Mouse (Mus musculus) adrenal gland, adult 8-10 months (tissue): ENCODE data around the gene Slc15a4. TPM values are rescaled to one million over a fixed set of nuclear protein-coding genes. Genes with fewer than 3 reads are reported as not detected.

Source experiments
- DNase-seq: peaks from one replicate; pipeline ENCODE4 v3.0.0; 2022
- total RNA-seq, 4 experiments: library from RNA; stranded (reverse); gene quantifications; 2 replicates each; pipeline ENCODE4 v1.2.4; 2022

Gene Slc15a4
- 10 to 100 TPM; 16.9 to 20.0 (median 19.1) TPM for total RNA-seq

DNA sequence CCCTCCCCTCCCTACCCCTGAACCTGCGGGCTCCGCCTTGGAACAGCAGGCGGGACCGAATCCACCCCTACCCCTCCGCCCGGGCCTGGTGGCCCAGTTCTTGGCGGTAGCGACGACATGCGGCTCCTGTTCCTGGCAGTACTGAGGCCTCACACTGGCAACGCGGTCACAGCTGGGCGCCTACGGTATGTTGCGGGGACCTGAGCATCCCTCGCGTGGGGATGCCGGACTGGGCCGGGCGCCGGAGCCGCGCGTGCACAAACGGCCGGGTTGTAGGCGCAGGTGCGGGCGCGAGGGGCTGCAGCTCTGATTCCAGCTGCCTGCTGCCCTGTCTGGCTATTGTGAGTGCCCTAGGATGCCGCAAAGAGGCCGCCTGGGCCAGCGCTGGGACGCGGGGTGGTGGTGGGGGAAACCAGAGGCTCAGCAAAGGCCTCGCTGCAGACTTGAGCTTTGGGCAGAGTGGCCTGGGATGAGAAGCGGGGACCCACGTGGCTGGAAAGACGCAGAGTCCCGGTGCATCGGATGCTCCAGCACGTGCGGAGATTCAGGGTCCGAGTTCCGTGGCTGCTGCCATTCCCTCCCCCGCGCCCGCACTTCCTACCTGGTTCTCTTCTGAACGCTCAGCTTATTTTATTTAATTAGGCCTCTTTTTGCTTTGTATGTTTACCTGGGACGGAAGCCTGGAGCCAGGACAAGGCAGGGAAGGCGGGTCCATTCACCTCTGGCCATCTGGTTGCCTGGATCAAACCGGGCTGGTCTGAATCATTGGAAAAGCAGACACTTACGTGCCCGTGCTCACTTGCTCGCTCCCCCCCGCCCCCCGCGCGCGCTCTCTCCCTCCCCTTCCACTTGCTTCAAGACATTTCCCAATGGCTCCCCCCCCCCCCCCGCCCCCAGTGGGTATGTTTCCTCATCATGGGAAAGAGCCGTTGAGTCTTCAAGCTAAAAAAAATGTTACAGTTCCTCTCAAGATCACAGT lies at the start of gene Slc15a4, which contains the start of gene Glt1d1:
Gene Slc15a4 (minus strand): TSS at position 731 of the 979 bp plus-strand sequence.
Gene Glt1d1 (plus strand): TSS at position 96 of the 979 bp plus-strand sequence.
- no peak for DNase-seq

DNA sequence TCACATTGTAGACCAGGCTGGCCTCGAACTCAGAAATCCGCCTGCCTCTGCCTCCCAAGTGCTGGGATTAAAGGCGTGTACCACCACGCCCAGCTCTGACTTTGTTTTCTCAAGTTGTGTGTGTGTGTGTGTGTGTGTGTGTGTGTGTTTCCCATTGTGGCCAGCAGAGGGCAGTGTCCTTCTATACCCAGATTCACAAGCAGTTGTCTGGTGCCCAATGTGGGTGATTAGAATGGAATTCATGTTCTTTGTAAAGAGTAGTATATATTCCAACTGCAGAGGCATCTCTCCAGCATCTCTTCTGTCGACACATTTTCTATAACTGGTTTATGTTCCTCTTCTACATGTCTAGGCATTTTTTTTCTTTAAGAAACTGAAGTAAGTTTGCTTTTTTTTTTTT lies 45.8 kb upstream of the Slc15a4 start:
- DNase-seq: no peak

DNA sequence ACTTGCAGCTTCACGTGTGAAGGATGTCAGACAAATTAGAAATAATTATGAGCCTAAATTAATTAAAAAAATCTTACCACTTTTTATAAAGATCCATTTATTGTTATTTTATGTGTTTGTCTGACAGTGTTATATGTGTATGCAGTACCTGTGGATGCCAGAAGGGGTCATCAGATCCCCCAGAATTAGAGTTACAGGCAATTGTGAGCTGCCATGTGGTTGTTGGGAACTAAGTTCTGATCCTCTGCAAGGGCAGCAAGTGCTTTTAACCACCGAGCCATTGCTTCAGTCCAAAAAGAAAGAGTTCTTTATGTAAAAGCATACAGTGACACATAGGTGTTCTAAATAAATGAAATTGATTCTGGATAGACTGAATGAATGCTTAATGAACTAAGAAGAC lies 44.9 kb upstream of the Slc15a4 start:
- DNase-seq: no peak

DNA sequence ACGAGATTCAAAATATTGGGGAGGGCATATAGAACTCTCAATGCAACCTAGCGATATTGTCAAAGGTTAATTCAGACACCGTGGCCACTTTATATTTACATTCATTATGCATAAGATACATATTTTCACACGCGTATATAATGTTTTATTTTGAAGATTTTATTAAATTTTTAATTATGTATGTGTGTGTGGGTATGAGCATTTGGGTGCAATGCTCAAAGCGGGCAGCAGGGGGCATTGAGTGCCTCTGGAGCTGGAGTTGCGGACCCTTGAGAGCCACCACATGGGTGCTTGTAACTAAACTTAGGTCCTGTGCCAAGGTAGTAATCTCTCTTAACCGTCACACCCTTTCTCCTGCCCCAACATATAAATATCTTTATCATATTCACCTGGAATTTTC lies 41.2 kb upstream of the Slc15a4 start:
- DNase-seq: no peak

DNA sequence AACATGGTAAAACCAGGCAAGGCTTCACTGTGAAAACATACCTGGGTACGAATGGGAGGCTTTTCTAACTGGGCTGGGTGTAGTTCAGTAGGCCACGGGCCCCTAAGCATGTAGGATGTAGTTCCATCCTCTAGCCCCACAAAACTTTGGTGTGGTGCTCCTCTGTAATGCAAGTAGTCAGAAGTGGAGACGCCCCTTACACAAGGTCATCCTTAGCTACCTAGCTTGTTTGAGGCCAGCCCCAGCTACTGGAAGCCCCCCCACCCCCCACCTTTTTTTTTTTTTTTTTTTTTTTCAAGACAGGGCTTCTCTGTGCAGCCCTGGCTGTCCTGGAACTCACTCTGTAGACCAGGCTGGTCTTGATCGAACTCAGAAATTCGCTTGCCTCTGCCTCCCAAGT lies 28.3 kb upstream of the Slc15a4 start:
- no peak for DNase-seq

DNA sequence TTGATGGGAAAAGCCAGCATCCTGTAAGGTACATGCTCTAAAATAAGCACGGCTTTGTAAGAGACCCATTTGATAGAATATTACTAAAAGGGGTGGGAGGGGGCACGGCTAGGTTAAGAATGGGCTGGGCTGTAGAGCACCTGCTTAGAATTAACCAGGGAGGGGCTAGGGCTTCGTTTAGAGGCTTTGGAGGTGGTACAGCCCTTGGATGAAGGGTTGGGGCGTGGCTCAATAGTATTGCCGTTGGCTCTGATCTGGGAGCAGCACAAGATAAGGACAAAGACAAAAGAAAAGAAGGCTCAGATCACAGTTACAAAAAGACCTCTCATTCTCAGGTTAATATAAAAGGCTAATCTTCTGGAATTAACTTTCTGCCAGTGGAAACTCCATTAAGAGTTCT lies 27.6 kb upstream of the Slc15a4 start:
- DNase-seq: no peak

DNA sequence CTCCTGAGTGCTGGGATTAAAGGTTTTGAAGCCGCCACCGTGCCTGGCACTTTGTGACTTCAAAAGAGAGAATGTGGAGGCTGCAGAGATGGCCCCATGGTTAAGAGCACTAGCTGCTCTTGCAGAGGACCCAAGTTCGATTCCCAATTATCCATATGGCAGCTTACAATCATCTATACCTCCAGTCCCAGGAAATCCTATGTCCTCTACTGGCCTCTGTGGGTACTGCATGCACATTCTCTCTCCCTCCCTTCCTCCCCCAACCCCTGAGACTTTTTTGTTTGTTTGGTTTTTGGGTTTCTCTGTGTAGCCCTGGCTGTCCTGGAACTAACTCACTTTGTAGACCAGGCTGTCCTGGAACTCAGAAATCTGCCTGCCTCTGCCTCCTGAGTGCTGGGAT lies 26.6 kb upstream of the Slc15a4 start:
- no peak for DNase-seq

DNA sequence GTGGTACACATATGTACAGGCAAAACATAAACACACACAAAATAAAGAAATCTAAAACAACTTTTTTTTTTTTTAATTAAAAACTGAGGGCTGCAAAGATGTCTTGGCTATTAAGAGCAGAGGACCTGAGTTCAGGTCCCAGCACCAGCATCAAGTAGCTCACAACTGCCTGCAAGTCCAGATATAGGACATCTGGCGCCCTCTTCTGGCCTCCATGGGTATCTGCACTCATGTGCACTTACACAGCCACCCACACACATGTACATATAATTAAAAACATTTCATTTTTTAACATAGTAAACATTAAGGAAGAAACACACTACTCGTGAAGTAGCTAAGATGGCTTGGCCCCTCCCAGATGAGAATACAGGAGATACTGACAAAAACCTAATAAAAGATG lies 25.6 kb upstream of the Slc15a4 start:
- DNase-seq: no peak

DNA sequence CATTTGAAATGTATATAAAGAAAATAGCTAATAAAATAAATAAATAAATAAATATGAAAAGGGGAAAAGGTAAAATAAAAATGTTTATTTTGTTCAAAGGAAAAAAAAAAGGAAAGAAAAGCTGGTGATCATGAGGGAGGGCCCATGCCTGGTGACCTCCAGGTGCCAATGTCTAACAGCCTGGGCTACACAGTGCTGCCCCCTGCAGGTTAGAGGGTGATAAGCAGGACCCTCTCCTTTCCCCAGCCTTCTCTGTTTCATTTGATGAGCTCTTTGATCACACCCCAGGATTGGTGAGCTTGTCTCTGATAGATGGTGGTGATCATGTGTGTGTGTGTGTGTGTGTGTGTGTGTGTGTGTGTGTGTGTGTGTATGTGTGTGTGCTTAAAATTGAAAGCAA lies 16.4 kb upstream of the Slc15a4 start:
- no peak for DNase-seq

DNA sequence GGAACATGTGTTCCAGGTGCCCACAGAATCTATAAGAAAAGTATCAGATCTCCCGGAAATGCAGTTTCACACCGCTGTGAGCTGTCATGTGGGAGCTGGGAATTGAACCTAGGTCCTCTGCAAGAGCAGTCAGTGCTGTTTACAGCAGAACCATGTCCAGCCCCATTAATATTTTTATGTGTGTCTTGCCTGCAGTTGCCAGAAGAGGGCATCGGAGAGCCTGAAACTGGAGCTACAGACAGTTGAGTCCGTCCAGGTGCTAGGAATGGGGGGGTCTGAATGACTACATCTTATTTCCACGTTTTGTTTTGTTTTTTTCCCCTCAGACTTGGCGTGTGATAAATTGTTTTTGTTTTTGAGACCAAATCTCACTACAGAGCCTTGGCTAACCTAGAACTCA lies 15.3 kb upstream of the Slc15a4 start:
- no peak for DNase-seq

DNA sequence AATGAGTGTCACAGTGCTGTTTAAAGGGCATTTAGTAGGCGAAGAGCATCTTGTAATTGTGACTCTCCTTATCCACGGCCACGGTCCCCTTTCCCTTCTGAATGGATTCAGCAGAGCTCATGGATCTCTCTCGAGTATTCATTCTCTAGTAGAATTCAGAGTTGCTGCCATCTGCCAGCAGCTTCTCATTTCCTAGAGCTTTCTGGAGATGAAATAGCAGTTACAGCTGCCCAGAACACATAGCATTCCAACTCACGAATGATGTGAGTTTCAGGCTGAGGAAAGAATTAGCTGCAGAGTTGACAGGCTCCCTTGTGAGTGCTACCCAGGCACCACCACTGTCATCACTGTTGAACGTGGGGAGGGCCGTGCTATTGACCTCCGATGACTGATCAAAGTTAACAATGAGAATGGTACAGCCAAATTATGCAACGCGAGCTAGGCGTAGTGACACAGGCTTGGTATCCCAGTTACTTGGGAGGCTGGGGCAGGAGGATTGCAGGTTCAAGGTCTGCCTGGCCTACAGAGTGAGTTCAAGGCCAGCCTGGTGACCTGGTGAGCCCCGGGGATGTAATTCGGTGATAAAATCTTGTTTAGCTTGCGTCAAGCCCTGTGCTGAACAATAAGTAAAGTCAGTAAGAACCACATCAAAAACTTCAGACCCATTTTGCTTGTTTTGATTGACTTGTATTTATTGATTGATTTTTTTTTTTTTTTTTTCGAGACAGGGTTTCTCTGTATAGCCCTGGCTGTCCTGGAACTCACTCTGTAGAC lies 8.7 kb upstream of the Slc15a4 start:
- DNase-seq: no peak

DNA sequence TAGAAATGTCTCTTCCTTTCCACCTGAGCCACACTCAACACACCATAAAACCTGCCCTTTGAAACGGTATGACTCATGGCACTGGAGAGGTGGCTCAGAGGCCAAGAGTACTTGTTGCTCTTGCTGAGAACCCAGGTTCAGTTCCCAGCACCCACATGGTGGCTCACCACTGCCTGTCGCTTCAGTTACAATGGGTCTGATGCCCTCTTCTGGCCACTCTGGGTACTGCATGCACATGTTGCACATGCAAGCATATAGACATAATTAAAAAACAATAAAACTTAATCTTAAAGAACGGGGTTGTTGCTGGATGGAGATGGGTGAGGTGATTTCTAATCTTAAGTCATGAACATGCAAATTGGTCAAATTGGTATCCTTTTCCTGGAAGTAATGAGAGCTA lies 7.7 kb upstream of the Slc15a4 start:
- DNase-seq: no peak

DNA sequence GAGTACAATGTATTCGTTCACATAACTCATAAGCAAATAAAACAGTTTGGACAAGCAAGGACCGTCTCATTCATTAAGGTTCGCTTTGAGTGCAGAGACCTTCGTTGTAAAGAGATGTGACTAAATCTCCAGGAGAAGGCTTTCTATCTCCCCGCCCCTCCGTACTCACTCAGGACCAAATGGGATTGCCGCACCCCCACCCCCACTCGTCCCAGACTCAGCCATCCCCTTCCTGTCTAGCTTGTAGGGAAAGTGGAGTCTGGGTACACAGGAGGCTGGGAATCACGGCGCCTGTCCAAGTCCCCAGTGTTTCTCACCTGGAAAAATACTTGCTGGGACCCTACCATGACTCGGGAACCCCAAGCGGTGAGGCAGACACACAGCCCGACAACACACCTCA lies 6.9 kb upstream of the Slc15a4 start:
- DNase-seq: no peak

DNA sequence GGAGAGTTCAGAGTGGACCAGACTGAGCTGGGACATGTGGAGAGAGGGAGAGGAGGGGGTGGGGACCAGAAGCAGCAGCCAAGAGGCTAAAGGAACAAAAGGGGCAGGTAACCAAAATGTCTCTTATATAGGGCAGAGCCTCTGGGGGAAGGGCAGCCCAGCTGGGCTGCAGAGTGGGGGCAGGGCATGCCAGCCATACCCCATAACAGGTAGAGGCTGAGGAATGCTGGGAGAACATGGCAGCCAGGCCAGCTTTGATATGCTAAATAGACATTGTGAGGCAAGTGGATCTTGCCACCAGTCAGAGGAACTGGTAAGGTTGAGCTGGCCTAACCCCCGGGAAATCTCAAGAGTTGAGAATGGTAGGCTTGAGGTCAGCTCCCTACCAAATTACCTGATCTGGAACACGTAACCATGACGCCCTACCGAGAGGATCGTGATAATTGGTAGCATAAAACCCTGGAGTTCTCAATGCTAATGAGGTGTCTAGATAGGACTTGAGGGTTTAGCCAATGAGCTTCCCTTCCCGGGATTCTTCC lies 6.4 kb upstream of the Slc15a4 start:
- DNase-seq: no peak

DNA sequence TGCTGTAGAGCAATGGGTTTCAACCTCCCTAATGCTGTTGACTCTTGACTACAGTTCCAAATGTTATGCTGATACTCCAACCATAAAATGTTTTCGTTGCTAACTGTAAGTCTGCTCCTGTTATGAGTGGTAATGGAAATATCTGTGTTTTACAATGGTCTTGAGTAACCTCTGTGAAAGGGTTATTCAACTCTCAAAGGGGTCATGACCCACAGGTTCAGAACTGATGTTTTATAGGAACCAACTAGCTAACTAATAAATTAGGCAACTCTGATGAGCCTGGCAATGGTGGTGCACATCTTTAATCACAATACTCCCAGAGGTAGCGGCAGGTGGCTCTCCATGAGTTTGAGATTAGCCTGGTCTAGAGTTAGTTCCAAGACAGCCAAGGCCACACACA lies 5.5 kb upstream of the Slc15a4 start:
- DNase-seq: no peak

DNA sequence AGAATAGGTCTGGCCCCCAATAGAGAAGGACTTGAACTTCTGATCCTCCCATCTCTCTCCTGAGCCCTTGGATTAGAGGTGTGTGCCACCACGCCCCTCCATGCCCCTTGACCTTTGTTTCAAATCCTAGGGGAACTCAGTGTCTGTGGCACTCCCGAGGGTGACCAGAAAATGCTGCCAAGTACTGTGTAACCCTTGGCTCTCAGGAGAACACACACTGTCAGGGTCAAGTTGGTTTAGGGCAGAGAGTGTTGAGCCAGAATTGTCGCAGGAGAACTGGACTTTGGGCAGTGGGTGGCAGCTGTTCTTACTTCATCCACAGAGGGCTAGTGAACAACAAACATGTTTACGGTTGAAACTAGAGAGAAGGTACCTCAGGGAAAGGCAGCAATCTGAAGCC lies 4.9 kb upstream of the Slc15a4 start:
- no peak for DNase-seq

DNA sequence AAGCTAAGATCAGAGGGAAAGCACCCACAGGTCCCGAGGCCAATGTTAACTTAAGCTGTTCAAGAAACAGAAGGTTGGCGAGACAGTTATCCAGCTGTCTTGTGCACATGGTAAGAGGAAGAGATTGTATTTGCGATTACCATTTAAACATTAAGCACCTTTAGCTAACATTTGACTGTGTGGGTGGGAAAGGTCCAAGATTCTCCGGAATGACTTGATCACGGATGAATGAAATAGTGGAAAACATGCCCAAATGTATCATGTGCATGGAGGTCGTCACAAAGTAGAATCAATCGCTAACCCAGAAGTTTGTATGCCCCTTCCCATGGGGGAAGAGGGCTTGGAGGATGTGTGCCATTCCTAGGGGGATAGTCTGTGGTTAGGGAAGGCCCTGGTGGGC lies 969 bp upstream of the Slc15a4 start:
- DNase-seq: no peak

DNA sequence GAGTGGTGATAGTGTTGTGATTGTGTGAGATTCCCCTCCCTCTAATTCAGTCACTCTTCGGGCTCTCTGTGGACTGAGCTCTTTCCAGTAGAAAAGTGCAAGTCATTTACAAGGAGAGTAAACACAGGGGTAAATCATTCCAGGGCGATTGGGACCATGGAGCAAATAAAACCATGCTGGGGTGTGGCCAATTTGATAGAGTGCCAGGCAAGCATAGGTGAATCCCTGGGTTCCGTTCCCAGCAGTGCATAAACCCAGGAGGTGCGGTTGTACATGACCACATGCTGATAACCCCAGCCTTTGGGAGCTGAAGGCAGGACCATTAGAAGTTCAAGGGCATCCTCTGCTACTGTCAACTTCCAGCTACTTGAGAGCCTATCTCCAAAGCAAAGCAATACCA lies 491 bp upstream of the Slc15a4 start:
- DNase-seq: no peak

DNA sequence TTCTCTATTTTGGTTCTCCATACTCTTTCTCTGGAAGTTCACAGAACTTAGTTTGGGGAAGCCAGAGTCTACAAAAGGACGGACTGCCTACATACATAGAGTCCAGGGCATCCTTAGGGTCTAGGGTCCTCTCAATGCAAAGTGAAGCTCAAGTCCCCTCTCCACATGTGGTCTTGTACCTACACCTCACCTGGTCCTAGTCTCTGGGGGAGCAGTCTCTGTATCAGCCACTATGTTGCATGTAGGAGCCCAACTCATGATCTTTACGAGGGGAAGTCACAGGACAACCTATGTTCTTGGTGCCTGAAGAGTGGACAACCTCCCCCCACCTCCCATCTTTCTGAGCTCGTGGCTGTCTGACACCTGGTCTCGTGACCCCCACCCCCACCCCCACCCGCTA lies 1.0 kb downstream of the Slc15a4 start:
- DNase-seq: no peak

DNA sequence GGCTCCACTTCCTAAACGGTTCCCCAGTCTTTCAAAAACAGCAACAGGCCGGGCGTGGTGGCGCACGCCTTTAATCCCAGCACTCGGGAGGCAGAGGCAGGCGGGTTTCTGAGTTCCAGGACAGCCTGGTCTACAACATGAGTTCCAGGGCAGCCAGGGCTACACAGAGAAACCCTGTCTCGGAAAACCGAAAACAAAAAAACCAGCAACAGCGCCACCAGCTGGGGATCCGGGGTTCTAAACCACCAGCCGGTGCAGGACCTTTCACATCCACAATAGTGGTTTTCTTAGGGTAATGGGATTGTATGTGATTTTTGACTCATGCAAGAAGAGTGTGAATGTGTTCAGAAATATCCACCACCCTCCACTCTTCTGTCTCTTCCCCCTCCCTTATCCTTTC lies 5.5 kb downstream of the Slc15a4 start:
- no peak for DNase-seq

DNA sequence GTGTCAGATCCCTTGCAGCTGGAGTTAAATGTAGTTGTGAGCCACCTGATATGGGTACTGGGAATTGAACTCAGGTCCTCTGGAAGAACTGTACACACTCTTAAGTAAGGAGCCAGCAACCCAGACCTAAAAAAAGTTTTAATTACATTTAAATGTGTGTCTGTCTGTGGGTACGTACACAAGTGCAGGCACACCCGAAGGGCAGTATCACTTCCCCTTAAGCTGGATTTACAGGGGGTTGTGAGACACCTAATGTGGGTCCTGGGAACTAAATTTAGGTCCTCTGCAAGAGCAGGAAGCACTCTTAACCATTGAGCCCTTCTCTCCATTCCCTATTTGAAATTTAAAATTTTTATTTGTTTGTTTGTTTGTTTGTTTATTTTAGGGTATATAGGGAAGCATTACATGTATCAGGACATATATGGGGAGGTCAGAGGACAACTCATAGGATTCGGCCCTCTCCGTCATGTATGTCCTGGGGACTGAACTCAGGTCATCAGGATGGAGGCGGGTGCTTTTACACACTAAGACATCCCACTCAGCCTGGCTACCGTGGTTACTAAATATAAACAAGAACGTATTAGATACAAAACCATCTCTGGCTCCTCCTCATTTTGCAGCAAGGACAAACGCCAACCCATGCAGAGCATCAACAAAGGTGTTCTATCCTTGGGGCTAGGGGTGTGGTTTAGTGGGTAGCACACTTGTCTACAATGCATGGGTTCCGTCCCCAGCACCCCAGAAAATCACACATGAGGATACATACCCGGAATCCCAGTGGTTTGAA lies 8.1 kb downstream of the Slc15a4 start:
- DNase-seq: no peak

DNA sequence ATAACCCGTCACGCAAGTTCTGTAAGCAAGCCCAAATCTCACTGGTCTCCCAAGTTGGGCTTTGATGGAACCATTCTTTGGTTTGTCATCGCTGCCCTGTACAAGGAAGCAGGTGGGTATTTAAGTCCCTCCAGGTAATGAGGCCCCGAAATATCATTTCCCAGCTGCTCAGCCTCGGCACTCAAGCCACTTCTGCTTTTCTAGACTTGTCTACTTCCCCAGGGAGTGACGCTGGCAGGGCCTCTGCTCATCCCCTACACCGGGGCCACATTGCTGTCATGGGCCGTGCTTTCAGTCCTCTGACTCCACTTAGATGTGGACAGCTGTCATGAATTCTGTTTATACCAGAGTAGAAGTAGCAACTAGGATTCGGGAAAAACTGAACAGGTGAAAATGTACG lies 11.6 kb downstream of the Slc15a4 start:
- DNase-seq: no peak

DNA sequence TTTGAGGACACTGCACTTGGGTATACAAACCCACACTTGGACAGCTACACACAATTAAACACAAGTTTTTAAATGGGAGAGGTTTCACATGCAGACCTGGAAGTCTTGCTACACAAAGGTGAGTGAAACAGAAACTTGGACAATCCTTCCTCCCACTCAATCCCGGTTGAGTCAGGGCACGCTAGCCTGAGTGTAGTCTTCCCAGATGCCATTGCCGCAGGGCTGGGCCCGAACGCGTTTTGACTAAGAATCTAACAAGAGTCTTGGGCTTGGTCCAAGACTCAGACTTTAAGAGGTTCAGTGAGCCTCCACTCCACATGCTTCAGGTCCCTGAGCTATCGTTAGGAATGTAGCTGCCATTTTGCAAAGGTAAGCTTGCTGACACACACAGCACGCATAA lies 12.3 kb downstream of the Slc15a4 start:
- no peak for DNase-seq
